Mouse (Mus musculus) forebrain, embryonic 10.5 days (tissue): ENCODE measurements around the gene Sh3glb1. TPM values are rescaled to one million over a fixed set of nuclear protein-coding genes. Genes with fewer than 3 reads are reported as not detected.
"Not testable (repeated sequence)": the region's sequence is repeated elsewhere in the genome, so short reads cannot be mapped to it uniquely, and the experiment has no call there.

Experiments
- DNase-seq: peaks from one replicate; pipeline ENCODE4 v3.0.0-alpha.2; 2017; ENCODE audit warnings: low spot score; ENCODE audit errors: extremely low spot score
- H3K27ac ChIP-seq: fragments of 300-500 bp; sonication (generic); 2 replicates; pipeline ENCODE4 v1.5.1; 2016; ENCODE audit warnings: mild to moderate bottlenecking
- H3K27me3 ChIP-seq: fragments of 300-500 bp; sonication (generic); 2 replicates; pipeline ENCODE4 v1.6.1; 2016; ENCODE audit warnings: mild to moderate bottlenecking; ENCODE audit not compliant: poor library complexity, severe bottlenecking
- H3K36me3 ChIP-seq: fragments of 300-500 bp; sonication (generic); replicated peaks from 2 replicates; pipeline ENCODE4 v1.6.1; 2016; ENCODE audit warnings: mild to moderate bottlenecking, moderate library complexity
- H3K4me1 ChIP-seq: fragments of 300-500 bp; sonication (generic); 2 replicates; pipeline ENCODE4 v1.6.1; 2016
- H3K4me3 ChIP-seq: fragments of 300-500 bp; sonication (generic); 2 replicates; pipeline ENCODE4 v1.5.1; 2016; ENCODE audit warnings: mild to moderate bottlenecking, moderate library complexity
- H3K9me3 ChIP-seq: fragments of 300-500 bp; sonication (generic); 2 replicates; pipeline ENCODE4 v1.6.1; 2016; ENCODE audit warnings: mild to moderate bottlenecking, moderate library complexity
- WGBS: fragments of 180-500 bp; shearing (Covaris S2); methylation state at CpG from one replicate; pipeline ENCODE4 v1.1.7; 2016; 5-methylcytosine and 5-hydroxymethylcytosine counted together
- polyA plus RNA-seq: library from polyadenylated mRNA; unstranded; fragments of >200 nt; fragmentation: Nextera tagmentation; extraction: Ambion mirVana; gene quantifications from 2 replicates; pipeline ENCODE4 v1.2.1, GENCODE M21; 2016

The Sh3glb1 gene
- polyA plus RNA-seq: 57.5 and 58.6 TPM in 2 replicates

GRCm38 (mm10) chr3:144719901-144720747 is at the start of gene Sh3glb1:
Gene Sh3glb1 (minus strand): TSS chr3:144720335.
- Histone ChIP-seq H3K27me3 (no peaks in the 10 kb centered on the region), H3K36me3 (no peaks in the 10 kb centered on the region), H3K4me1 (peaks cover 34% of the 10 kb centered on the region), H3K4me3 (peak within 1 kb of the TSS; percentile 83), H3K9me3 (no peaks in the 10 kb centered on the region), H3K27ac (peak within 1 kb of the TSS; percentile 96)
- under 1% methylated on average over 90 of the region's 98 CpGs for WGBS
- DNase-seq: peak; percentile 90

- DNase-seq: no peak
- Histone ChIP-seq H3K36me3 (no peaks in the 10 kb centered on the region), H3K27me3 (no peaks in the 10 kb centered on the region), H3K27ac (no peak overlapping the region), H3K9me3 (no peaks in the 10 kb centered on the region), H3K4me1 (no peaks in the 10 kb centered on the region), H3K4me3 (no peak overlapping the region)
- WGBS: 90% methylated on average over 4 of the region's 4 CpGs
Observed at GRCm38 (mm10) chr3:144765161-144765560, 45.0 kb upstream of the Sh3glb1 start.

GRCm38 (mm10) chr3:144761454-144761853 is 41.3 kb upstream of the Sh3glb1 start:
- no peaks in the 10 kb centered on the region for H3K4me1 ChIP-seq
- 85% methylated on average over 6 of the region's 6 CpGs for WGBS
- H3K4me3 ChIP-seq: no peak overlapping the region
- no peaks in the 10 kb centered on the region for H3K9me3 ChIP-seq
- no peaks in the 10 kb centered on the region for H3K27me3 ChIP-seq
- no peak overlapping the region for H3K27ac ChIP-seq
- no peaks in the 10 kb centered on the region for H3K36me3 ChIP-seq
- DNase-seq: no peak

DNA sequence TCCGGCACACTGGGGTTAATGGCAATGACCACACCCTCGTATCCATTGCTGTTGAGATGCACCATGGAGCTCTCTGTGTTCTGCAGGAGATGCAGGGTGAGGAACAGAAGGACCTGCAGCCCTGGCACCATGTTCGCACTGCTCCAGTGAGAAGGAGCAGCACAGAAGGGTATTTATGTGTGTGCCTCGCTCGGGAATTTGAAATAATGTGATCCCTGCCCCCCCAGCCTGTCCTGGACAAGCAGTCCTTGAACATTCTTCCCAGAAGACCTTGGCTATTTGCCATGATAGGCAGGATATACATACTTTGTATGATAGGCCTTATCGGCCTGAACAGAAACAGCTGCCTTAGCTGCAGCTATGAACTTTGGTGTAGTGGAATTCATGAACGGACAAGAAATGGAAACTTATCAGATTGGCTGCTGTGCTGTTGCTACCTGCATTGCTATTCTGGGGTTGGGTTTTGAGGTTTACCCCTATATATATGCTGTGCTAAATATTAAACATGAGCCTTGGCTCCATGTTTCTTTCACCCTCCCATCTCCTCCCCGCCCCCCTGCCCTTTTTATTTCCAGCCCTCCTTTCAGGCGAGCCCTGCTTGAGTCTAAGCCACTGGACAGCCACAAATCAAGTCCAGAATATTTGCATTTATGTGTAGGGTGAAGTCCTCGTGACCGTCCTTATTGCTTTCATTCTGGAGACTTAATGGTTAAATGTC is 40.6 kb upstream of the Sh3glb1 start, which contains the start of gene Clca3a1:
Gene Clca3a1, minus strand, starts transcription at position 386 of the 718 bp plus-strand sequence.
- no peaks in the 10 kb centered on the region for H3K36me3 ChIP-seq
- no peaks in the 10 kb centered on the region for H3K9me3 ChIP-seq
- H3K4me3 ChIP-seq: no peak within 1 kb of the TSS
- H3K27ac ChIP-seq: no peak within 1 kb of the TSS
- no peak for DNase-seq
- H3K4me1 ChIP-seq: no peaks in the 10 kb centered on the region
- H3K27me3 ChIP-seq: no peaks in the 10 kb centered on the region
- 90% methylated on average over 10 of the region's 11 CpGs for WGBS

- DNase-seq: no peak
- Histone ChIP-seq H3K27me3 (no peaks in the 10 kb centered on the region), H3K36me3 (no peaks in the 10 kb centered on the region), H3K27ac (no peak overlapping the region), H3K9me3 (no peaks in the 10 kb centered on the region), H3K4me1 (no peaks in the 10 kb centered on the region), H3K4me3 (no peak overlapping the region)
- 91% methylated on average over 3 of the region's 3 CpGs for WGBS
Observed at GRCm38 (mm10) chr3:144759719-144760118, 39.6 kb upstream of the Sh3glb1 start.

GRCm38 (mm10) chr3:144756103-144756502 is 36.0 kb upstream of the Sh3glb1 start:
- not testable (repeated sequence) for DNase-seq, H3K9me3 ChIP-seq, H3K4me1 ChIP-seq, H3K36me3 ChIP-seq, H3K4me3 ChIP-seq, H3K27ac ChIP-seq, H3K27me3 ChIP-seq
- WGBS: 88% methylated on average over 8 of the region's 8 CpGs

DNA sequence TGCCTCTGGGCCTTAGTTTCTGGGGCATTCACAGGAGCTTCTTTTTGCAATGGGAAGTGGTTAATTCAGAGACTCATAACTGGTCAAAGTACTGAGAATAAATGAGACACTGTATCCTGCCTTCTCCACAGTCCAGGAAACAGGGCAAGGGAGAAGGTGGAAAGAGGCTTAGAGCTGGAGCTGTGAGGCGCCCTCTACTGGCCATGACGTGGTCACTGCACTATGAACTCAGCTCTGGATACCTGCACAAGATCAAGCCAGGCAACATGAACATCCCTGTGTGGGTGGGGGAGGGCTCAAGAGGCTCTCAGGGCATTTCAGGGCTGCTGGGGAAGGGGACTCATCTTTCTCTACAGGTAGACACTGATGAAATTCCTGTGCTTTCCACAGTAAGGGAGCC is 33.0 kb upstream of the Sh3glb1 start:
- Histone ChIP-seq H3K9me3 (no peaks in the 10 kb centered on the region), H3K4me1 (no peaks in the 10 kb centered on the region), H3K4me3 (no peak overlapping the region), H3K27ac (no peak overlapping the region), H3K27me3 (no peaks in the 10 kb centered on the region), H3K36me3 (no peaks in the 10 kb centered on the region)
- WGBS: 7% methylated on average over 2 of the region's 2 CpGs
- no peak for DNase-seq

DNA sequence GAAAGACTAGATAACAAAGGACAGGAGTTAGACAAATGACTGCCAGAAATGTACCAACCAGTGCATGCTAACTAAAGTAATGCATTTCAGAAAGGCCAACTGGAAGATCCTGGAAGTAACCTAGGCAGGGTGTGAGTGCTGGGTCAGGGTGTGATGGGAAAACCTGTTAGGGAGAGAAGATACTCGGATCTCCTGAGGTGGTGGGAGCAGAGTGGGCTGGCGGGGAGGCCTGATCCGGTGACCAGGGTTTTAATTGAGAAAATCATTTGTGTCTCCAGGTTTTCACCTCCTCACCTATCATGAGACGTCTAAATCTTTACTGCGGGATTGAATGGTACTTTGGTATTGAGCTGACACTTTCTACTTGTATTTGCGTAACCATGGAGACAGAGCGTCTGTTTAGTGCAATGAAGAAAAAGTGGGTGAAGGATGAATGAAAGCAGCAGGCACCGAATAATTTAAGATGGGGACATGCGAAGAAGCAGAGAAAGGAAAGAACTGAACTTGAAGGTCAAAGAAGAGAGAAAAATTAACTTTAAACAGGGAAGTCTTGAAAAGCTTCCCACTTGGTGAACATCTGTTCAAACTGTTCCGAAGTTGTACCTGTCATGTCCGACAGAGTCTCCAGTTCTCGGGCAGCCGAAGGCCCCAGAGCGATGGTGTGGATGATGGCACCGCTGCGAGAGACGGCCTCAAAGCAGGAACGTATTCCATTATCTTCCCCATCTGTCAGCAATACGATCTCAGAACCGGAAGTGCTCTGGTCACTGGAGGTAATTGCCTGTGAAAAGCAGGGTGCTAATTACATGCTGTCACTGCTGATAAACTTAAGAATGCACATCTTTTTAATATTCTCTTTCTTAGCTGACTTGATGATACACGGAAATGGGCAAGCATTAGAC is 29.2 kb upstream of the Sh3glb1 start:
- not testable (repeated sequence) for H3K4me1 ChIP-seq, H3K27ac ChIP-seq, H3K9me3 ChIP-seq, H3K27me3 ChIP-seq, H3K36me3 ChIP-seq, DNase-seq, H3K4me3 ChIP-seq
- WGBS: 86% methylated on average over 20 of the region's 21 CpGs

DNA sequence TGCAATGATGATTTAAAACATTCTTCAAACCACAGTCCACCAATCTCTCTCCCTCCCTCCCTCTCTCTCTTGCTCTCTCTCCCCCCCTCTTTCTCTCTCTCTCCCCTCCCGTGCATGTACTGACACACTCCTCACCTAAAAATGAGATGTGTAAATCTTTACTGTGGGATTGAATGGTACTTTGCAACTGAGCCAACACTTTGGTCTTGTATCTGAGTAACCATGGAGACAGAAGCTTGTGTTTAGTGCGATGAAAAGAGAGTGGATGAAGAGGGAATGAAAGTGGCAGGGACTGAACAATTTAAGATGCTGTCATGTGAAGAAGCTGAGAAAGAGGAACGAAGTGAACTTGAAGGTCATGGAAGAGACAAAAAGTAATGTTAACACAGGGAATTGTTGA is 27.6 kb upstream of the Sh3glb1 start:
- H3K36me3 ChIP-seq, DNase-seq, H3K4me1 ChIP-seq, H3K4me3 ChIP-seq, H3K27me3 ChIP-seq, H3K9me3 ChIP-seq, H3K27ac ChIP-seq: not testable (repeated sequence)
- WGBS: 74% methylated on average over 3 of the region's 3 CpGs

GRCm38 (mm10) chr3:144738396-144738795 is 18.3 kb upstream of the Sh3glb1 start:
- WGBS: 79% methylated on average over 24 of the region's 24 CpGs
- H3K9me3 ChIP-seq, H3K36me3 ChIP-seq, H3K4me1 ChIP-seq, H3K27me3 ChIP-seq, H3K4me3 ChIP-seq, H3K27ac ChIP-seq, DNase-seq: not testable (repeated sequence)

DNA sequence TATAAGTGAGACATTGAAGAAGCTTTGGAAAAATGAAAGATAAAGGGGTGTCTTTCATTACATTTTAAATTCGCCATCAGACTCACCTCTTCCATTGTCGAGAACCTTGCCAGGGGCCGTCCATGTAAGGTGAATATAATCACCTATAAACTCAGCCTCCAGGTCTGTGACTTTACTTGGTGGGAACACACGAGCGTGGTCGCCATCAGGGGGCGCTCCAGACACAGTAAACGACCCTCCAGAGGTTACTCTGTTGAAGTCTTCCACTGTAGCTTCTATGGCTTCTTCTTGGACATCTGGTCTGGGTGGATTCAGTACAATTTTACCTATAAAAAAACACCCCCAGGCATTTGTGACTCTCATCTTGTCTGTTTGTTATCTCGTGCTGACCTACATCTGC is 16.7 kb upstream of the Sh3glb1 start:
- H3K27ac ChIP-seq: no peak overlapping the region
- H3K4me1 ChIP-seq: no peaks in the 10 kb centered on the region
- DNase-seq: peak; percentile 19
- no peaks in the 10 kb centered on the region for H3K9me3 ChIP-seq
- no peaks in the 10 kb centered on the region for H3K27me3 ChIP-seq
- 33% methylated on average over 9 of the region's 9 CpGs for WGBS
- H3K4me3 ChIP-seq: no peak overlapping the region
- H3K36me3 ChIP-seq: no peaks in the 10 kb centered on the region

GRCm38 (mm10) chr3:144723455-144723854 is 3.3 kb upstream of the Sh3glb1 start:
- H3K27me3 ChIP-seq: no peaks in the 10 kb centered on the region
- H3K27ac ChIP-seq: no peak overlapping the region
- 55% methylated on average over 4 of the region's 4 CpGs for WGBS
- H3K4me3 ChIP-seq: no peak overlapping the region
- DNase-seq: peak; percentile 37
- H3K4me1 ChIP-seq: peaks cover 20% of the 10 kb centered on the region
- H3K9me3 ChIP-seq: no peaks in the 10 kb centered on the region
- no peaks in the 10 kb centered on the region for H3K36me3 ChIP-seq
